Mouse (Mus musculus) CH12.LX (cell line): ENCODE measurements around the gene Cmtm3. TPM values are rescaled to one million over a fixed set of nuclear protein-coding genes. Genes with fewer than 3 reads are reported as not detected.

Experiments
- DNase-seq: peaks from one replicate; pipeline ENCODE4 v3.0.0-alpha.2; 2013; ENCODE audit errors: extremely low read depth
- H3K27ac ChIP-seq: 2 replicates; pipeline ENCODE4 v1.5.1; 2012; ENCODE audit warnings: low read depth, mild to moderate bottlenecking, control low read depth, moderate library complexity; ENCODE audit not compliant: insufficient read depth
- H3K27me3 ChIP-seq: replicated peaks from 2 replicates; pipeline ENCODE3; 2012; ENCODE audit warnings: inconsistent platforms
- H3K36me3 ChIP-seq, 2 experiments: replicated peaks in 1 of 2; 2 replicates each; pipeline versions ENCODE3 to v1.6.1; 2012; ENCODE audit warnings: inconsistent platforms in 1 of 2, low read length in 1 of 2, mild to moderate bottlenecking in 1 of 2, mixed read lengths in 1 of 2, moderate library complexity in 1 of 2; ENCODE audit not compliant: control insufficient read depth in 1 of 2, insufficient read depth in 1 of 2
- H3K4me1 ChIP-seq, 2 experiments: 2 replicates each; pipeline ENCODE4 v1.6.1; 2012; ENCODE audit warnings: inconsistent platforms in 1 of 2, moderate library complexity in 1 of 2; ENCODE audit not compliant: insufficient read depth in 2 of 2, control insufficient read depth in 1 of 2
- H3K4me2 ChIP-seq: 2 replicates; pipeline ENCODE4 v1.6.1; 2012; ENCODE audit warnings: low read depth, mild to moderate bottlenecking, control low read depth; ENCODE audit not compliant: poor library complexity, insufficient read depth, severe bottlenecking
- H3K4me3 ChIP-seq, 3 experiments: fragments of 150-350 bp in 1 of 3; sonication (generic) in 1 of 3; replicated peaks in 1 of 3; 2 replicates each; pipeline versions ENCODE3 to v1.5.1; 2011 to 2012; ENCODE audit warnings: low read depth in 2 of 3, low read length in 2 of 3, mild to moderate bottlenecking in 2 of 3, moderate library complexity in 2 of 3, control low read depth in 1 of 3, improper control_type of control experiment in 1 of 3, inconsistent platforms in 1 of 3, mixed read lengths in 1 of 3; ENCODE audit not compliant: poor library complexity in 1 of 3
- H3K79me2 ChIP-seq: replicated peaks from 2 replicates; pipeline ENCODE4 v1.6.1; 2012; ENCODE audit warnings: mild to moderate bottlenecking, moderate library complexity; ENCODE audit not compliant: control insufficient read depth, poor library complexity, insufficient read depth, severe bottlenecking; ENCODE audit errors: extremely low read depth
- H3K9ac ChIP-seq: 2 replicates; pipeline ENCODE4 v1.6.1; 2012; ENCODE audit warnings: low read depth, mild to moderate bottlenecking, control low read depth, moderate library complexity; ENCODE audit not compliant: insufficient read depth
- H3K9me3 ChIP-seq: replicated peaks from 2 replicates; pipeline ENCODE3; 2012; ENCODE audit warnings: low read length, inconsistent platforms, mixed read lengths
- BHLHE40 ChIP-seq: IDR thresholded peaks from 2 replicates; pipeline ENCODE4 v1.6.1; 2011; ENCODE audit warnings: mild to moderate bottlenecking, low read depth, low read length, improper control_type of control experiment
- CTCF ChIP-seq, 2 experiments: IDR thresholded peaks in 1 of 2; conservative IDR thresholded peaks in 1 of 2; 2 replicates each; pipeline ENCODE4 v1.5.1; 2011 to 2012; ENCODE audit warnings: low read depth in 2 of 2, low read length in 2 of 2, improper control_type of control experiment in 1 of 2, inconsistent platforms in 1 of 2, mild to moderate bottlenecking in 1 of 2, moderate library complexity in 1 of 2
- EP300 ChIP-seq: IDR thresholded peaks from 2 replicates; pipeline ENCODE4 v1.6.1; 2011; ENCODE audit warnings: low read length, improper control_type of control experiment
- ETS1 ChIP-seq: conservative IDR thresholded peaks from 2 replicates; pipeline ENCODE4 v1.6.1; 2012; ENCODE audit warnings: low read depth, mild to moderate bottlenecking, inconsistent platforms, low read length, improper control_type of control experiment, moderate library complexity
- IRF4 ChIP-seq: IDR thresholded peaks from 2 replicates; pipeline ENCODE4 v1.6.1; 2014; ENCODE audit warnings: low read depth, mild to moderate bottlenecking, inconsistent platforms, low read length, improper control_type of control experiment
- MAFK ChIP-seq: IDR thresholded peaks from 2 replicates; pipeline ENCODE4 v1.6.1; 2011; ENCODE audit warnings: low read length, improper control_type of control experiment; ENCODE audit not compliant: insufficient replicate concordance
- MAX ChIP-seq: IDR thresholded peaks from 2 replicates; pipeline ENCODE4 v1.6.1; 2011; ENCODE audit warnings: low read length, improper control_type of control experiment
- MEF2A ChIP-seq: IDR thresholded peaks from 2 replicates; pipeline ENCODE4 v1.6.1; 2014; ENCODE audit warnings: low read depth, mild to moderate bottlenecking, inconsistent platforms, low read length, improper control_type of control experiment, borderline replicate concordance
- MXI1 ChIP-seq: IDR thresholded peaks from 2 replicates; pipeline ENCODE4 v1.6.1; 2011; ENCODE audit warnings: mild to moderate bottlenecking, low read depth, low read length, improper control_type of control experiment
- MYC ChIP-seq: IDR thresholded peaks from 2 replicates; pipeline ENCODE4 v1.6.1; 2011; ENCODE audit warnings: low read depth, mild to moderate bottlenecking, improper control_type of control experiment, low read length
- PAX5 ChIP-seq: IDR thresholded peaks from 2 replicates; pipeline ENCODE4 v1.6.1; 2012; ENCODE audit warnings: low read length, inconsistent platforms, mixed read lengths
- POLR2AphosphoS2 ChIP-seq: IDR thresholded peaks from 2 replicates; pipeline ENCODE4 v1.6.1; 2011; ENCODE audit warnings: low read depth, low read length, improper control_type of control experiment
- SIN3A ChIP-seq: IDR thresholded peaks from 2 replicates; pipeline ENCODE4 v1.6.1; 2012; ENCODE audit warnings: low read length, improper control_type of control experiment, inconsistent platforms
- SMC3 ChIP-seq: IDR thresholded peaks from 2 replicates; pipeline ENCODE4 v1.6.1; 2011; ENCODE audit warnings: low read depth, low read length, improper control_type of control experiment
- TCF12 ChIP-seq: IDR thresholded peaks from 2 replicates; pipeline ENCODE4 v1.6.1; 2014; ENCODE audit warnings: low read depth, mild to moderate bottlenecking, inconsistent platforms, low read length, improper control_type of control experiment
- ZC3H11A ChIP-seq: IDR thresholded peaks from 2 replicates; pipeline ENCODE4 v1.6.1; 2012; ENCODE audit warnings: low read depth, mild to moderate bottlenecking, inconsistent platforms, low read length, improper control_type of control experiment
- ZMIZ1 ChIP-seq: IDR thresholded peaks from 2 replicates; pipeline ENCODE4 v1.6.1; 2012; ENCODE audit warnings: low read depth, mild to moderate bottlenecking, inconsistent platforms, low read length, improper control_type of control experiment
- dilution Hi-C: fragments of 300-500 bp; cut with MboI; formaldehyde crosslinking; loops from 2 replicates; pipeline ENCODE4 v1.14.3; 2020; ENCODE audit warnings: low sequenced_read_pairs; ENCODE audit not compliant: extremely low pct_unique_long_range_greater_than_20kb, extremely low pct_ligation_motif_present
- in situ Hi-C: fragments of 300-500 bp; cut with MboI; formaldehyde crosslinking; loops from 3 replicates; pipeline ENCODE4 v1.14.3; 2019; ENCODE audit warnings: low sequenced_read_pairs, low pct_ligation_motif_present, low pct_unique_long_range_greater_than_20kb, mixed read lengths
- polyA plus RNA-seq: library from polyadenylated mRNA; unstranded; fragments of >175 nt; gene quantifications from 2 replicates; pipeline ENCODE4 v1.2.1, GENCODE M21; 2012; ENCODE audit warnings: low read depth; ENCODE audit not compliant: insufficient read length
- total RNA-seq, 2 experiments: library from RNA; depleted of rRNA; stranded (reverse); fragments of 300-350 nt in 1 of 2; fragments of >200 nt in 1 of 2; gene quantifications; 2 replicates each; pipeline ENCODE4 v1.2.3; 2012 to 2014

Gene Cmtm3
- total and polyA plus RNA-seq, 3 experiments, result 3.9 to 11.0 (median 4.3) TPM

DNA sequence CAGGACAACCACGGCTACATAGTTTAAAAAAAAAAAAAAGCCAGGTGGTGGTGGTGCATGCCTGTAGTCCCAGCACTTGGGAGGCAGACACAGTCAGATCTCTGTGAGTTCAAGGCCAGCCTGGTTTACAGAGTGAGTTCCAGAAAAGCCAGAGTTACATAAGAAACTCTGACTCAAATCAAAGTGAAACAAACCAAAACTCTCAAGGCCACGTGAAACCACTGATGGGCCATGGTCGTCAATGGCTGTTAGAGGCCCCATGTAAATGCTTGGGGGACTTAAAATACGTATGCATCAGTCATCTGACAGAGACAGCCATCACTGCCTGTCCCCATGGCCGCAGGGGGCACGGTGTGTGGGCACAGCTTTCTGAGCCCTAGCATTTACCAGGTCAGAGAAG, 31.9 kb downstream of the Cmtm3 start:
- Histone ChIP-seq H3K27me3 (no peaks in the 10 kb centered on the region), H3K9me3 (no peaks in the 10 kb centered on the region), H3K79me2 (no peaks in the 10 kb centered on the region), H3K9ac (no peak overlapping the region), H3K36me3 (peaks cover 0 to 3% of the 10 kb centered on the region in 2 experiments), H3K4me1 (peaks cover 18 to 33% of the 10 kb centered on the region in 2 experiments), H3K4me2 (peak overlapping the region; percentile 23), H3K27ac (no peak overlapping the region), H3K4me3 (no peak overlapping the region)
- in situ Hi-C loops, result loop anchor here (25.0 kb wide), 1 partner anchor 166 kb away; the partner anchor contains the start of genes Car7 and Nae1
- DNase-seq, result no peak
- dilution Hi-C loops, result no loop called here
- TF ChIP-seq MAX (peak; percentile 49; the same call in 1 of the 2 replicates), EP300 (peak; percentile 41; the same call in 1 of the 2 replicates), CTCF (conservative IDR thresholded peaks at IDR 0.05 in 1 of 2, IDR thresholded peaks at IDR 0.05 in 1 of 2; ENCODE audit: low read depth in 2 of 2, low read length in 2 of 2) (no peak), MXI1 (0 out of 2 replicates have a peak, but pooled peaks have one; percentile 35), MAFK (no peak), TCF12 (peak; percentile 43), BHLHE40 (peak; percentile 84), ETS1 (peak; percentile 70), IRF4 (peak; percentile 62; the same call in 1 of the 2 replicates), MYC (peak; percentile 68; the same call in 1 of the 2 replicates), MEF2A (0 out of 2 replicates have a peak, but pooled peaks have one; percentile 31)

GRCm38 (mm10) chr8:104373779-104374178, 34.6 kb downstream of the Cmtm3 start:
- Histone ChIP-seq H3K36me3 (peaks cover 0 to 3% of the 10 kb centered on the region in 2 experiments), H3K4me2 (no peak overlapping the region), H3K9ac (no peak overlapping the region), H3K79me2 (no peaks in the 10 kb centered on the region), H3K4me3 (no peak overlapping the region), H3K9me3 (no peaks in the 10 kb centered on the region), H3K27ac (no peak overlapping the region), H3K27me3 (no peaks in the 10 kb centered on the region), H3K4me1 (peaks cover 18 to 32% of the 10 kb centered on the region in 2 experiments)
- dilution Hi-C loops, result no loop called here
- in situ Hi-C loops, result loop anchor here (25.0 kb wide), 1 partner anchor 164 kb away; the partner anchor contains the start of genes Car7 and Nae1
- TF ChIP-seq ZMIZ1 (no peak), CTCF (conservative IDR thresholded peaks at IDR 0.05 in 1 of 2, IDR thresholded peaks at IDR 0.05 in 1 of 2; ENCODE audit: low read depth in 2 of 2, low read length in 2 of 2) (peak in 1 of 2 experiments; percentile 58; a peak in 2 of 4 replicates), PAX5 (no peak), BHLHE40 (no peak), POLR2AphosphoS2 (no peak), SIN3A (no peak), ZC3H11A (no peak), MAFK (no peak), MXI1 (0 out of 2 replicates have a peak, but pooled peaks have one; percentile 20), TCF12 (no peak), SMC3 (peak; percentile 35), IRF4 (no peak)
- DNase-seq, result no peak
